Mouse (Mus musculus) central nervous system, embryonic 18 days (tissue): ENCODE data around the gene Aar2. TPM values are rescaled to one million over a fixed set of nuclear protein-coding genes. Genes with fewer than 3 reads are reported as not detected.

ENCODE experiments used
- polyA plus RNA-seq: library from polyadenylated mRNA; depleted of rRNA; stranded (reverse); fragments of >200 nt; gene quantifications from 2 replicates; pipeline ENCODE4 v1.2.3, GENCODE M21; 2012; rRNA removed

Aar2 gene
- 31.8 and 31.9 TPM in 2 replicates for polyA plus RNA-seq

GRCm38 (mm10) chr2:156547123-156547891 is at the start of gene Aar2:
Gene Aar2 (plus strand): TSS chr2:156547584.

GRCm38 (mm10) chr2:156613541-156614257 is 66.3 kb downstream of the Aar2 start, which contains the start of gene Dlgap4:
Gene Dlgap4 (plus strand): TSS chr2:156613705.

Other genes starting within 250 kb of the Aar2 start
- 4.8 and 5.1 TPM in 2 replicates for gene Cnbd2, start 235.3 kb upstream of the Aar2 start, polyA plus RNA-seq
- gene Scand1, start 234.9 kb upstream of the Aar2 start, polyA plus RNA-seq: 106 and 121 TPM in 2 replicates
- gene Epb41l1, start 126.7 kb upstream of the Aar2 start, polyA plus RNA-seq: 97.3 and 116 TPM in 2 replicates
- 356 and 411 TPM in 2 replicates for gene Dlgap4, start 66.1 kb downstream of the Aar2 start, polyA plus RNA-seq
- 25.9 and 26.9 TPM in 2 replicates for gene Myl9, start 227.8 kb downstream of the Aar2 start, polyA plus RNA-seq